Mouse (Mus musculus) ES-Bruce4 (cell line): ENCODE measurements around the gene Serinc3.

Experiments used
- CTCF ChIP-seq: IDR thresholded peaks from one replicate; pipeline ENCODE4 v1.8.1; 2011; ENCODE audit warnings: low read depth, low read length
- POLR2A ChIP-seq: IDR thresholded peaks from one replicate; pipeline ENCODE4 v1.8.1; 2011; ENCODE audit warnings: low read length; ENCODE audit not compliant: insufficient read depth

DNA sequence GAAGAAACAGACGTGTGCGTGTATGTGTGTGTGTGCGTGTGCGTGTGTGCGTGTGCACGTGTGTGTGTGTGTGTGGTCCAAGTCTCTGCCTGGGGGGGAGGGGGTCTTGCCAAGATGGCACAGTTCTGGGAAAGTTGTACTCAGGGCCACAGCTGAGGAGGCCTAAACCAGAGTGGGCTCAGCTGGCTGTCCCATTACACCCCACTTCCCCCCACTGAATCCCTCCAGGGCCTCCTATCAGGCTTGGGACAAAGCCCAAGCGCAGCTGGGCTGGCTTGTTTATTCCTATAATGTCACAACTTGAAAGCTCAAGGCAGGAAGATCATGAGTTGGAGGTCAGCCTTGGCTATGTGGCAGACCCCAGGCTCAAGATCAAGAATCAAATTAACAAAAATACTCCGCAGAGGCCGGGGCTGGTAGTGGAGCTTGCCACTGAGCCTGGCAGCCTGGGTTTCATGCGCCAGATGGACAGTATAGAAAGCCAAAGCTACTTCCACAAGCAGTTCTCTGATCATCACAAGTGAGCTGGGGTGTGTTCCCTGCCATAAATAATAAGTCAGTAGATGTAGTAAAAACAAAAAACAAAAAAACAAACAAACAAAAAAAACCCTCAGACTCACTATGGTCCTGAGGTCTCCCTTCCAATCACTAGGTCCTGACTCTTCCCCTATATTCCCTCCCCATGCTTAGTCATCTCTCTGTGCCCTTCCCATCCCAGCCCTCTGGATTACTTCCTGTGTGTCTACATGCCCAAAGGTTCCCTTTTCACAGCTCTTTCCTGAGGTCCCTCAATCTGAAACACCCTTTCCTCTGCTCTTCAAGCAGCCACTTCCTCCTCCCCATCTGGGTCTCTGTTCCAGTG lies 61.5 kb downstream of the Serinc3 start:
- TF ChIP-seq CTCF (no peak), POLR2A (no peak)
